Mouse (Mus musculus) E14TG2a.4 (cell line): ENCODE measurements around the gene Man1c1.

ENCODE experiments used
- H3K27me3 ChIP-seq: 2 replicates; pipeline ENCODE4 v1.6.1; 2014; ENCODE audit warnings: low read length, control low read depth; ENCODE audit not compliant: insufficient read depth
- H3K36me3 ChIP-seq: 2 replicates; pipeline ENCODE4 v1.6.1; 2014; ENCODE audit warnings: low read length, control low read depth; ENCODE audit not compliant: insufficient read depth
- H3K4me1 ChIP-seq: replicated peaks from 2 replicates; pipeline ENCODE4 v1.6.1; 2014; ENCODE audit warnings: low read depth, low read length, control low read depth
- H3K4me3 ChIP-seq: replicated peaks from 2 replicates; pipeline ENCODE4 v1.5.1; 2014; ENCODE audit warnings: mild to moderate bottlenecking, low read length
- H3K9me3 ChIP-seq: 2 replicates; pipeline ENCODE4 v1.6.1; 2014; ENCODE audit warnings: low read length, control low read depth
- CTCF ChIP-seq: conservative IDR thresholded peaks from 2 replicates; pipeline ENCODE4 v1.5.1; 2014; ENCODE audit warnings: low read length
- NANOG ChIP-seq: IDR thresholded peaks from 2 replicates; pipeline ENCODE4 v1.6.1; 2014; ENCODE audit warnings: borderline replicate concordance, low read length, mixed read lengths
- POU5F1 ChIP-seq: IDR thresholded peaks from 2 replicates; pipeline ENCODE4 v1.6.1; 2014; ENCODE audit warnings: low read length, borderline replicate concordance

Man1c1 gene

GRCm38 (mm10) chr4:134572449-134573300 is 131.4 kb downstream of the Man1c1 start:
- no peaks in the 10 kb centered on the region for H3K36me3 ChIP-seq
- no peak overlapping the region for H3K4me3 ChIP-seq
- H3K27me3 ChIP-seq, result peaks cover 12% of the 10 kb centered on the region
- TF ChIP-seq CTCF (no peak), NANOG (no peak), POU5F1 (no peak)
- peaks cover 28% of the 10 kb centered on the region for H3K4me1 ChIP-seq
- H3K9me3 ChIP-seq, result peaks cover 6% of the 10 kb centered on the region

GRCm38 (mm10) chr4:134570704-134571451 is 133.2 kb downstream of the Man1c1 start:
- TF ChIP-seq CTCF, result no peak
- TF ChIP-seq NANOG, result no peak
- TF ChIP-seq POU5F1, result no peak
- peaks cover 16% of the 10 kb centered on the region for H3K27me3 ChIP-seq
- peaks cover 6% of the 10 kb centered on the region for H3K9me3 ChIP-seq
- H3K4me3 ChIP-seq, result no peak overlapping the region
- peaks cover 42% of the 10 kb centered on the region for H3K4me1 ChIP-seq
- no peaks in the 10 kb centered on the region for H3K36me3 ChIP-seq

DNA sequence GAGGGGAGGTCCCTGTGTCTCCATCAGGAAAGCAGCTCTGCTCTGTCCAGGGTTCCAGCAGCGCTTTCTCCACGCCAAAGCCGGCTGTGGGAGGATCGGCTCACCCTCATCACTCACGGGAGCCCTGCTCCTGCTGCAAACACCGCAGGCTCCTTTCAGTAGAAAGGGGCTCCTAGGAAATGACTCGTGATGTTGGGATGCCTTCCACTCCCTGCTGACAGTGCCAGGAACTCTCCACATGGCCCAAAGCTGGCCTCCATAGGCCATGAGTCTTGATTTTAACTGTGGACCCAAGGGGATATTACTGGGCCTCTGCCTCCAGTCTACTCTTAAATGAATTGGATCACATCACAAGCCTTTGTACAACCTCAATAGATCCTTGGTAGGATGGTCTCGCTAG is 134.3 kb downstream of the Man1c1 start:
- Histone ChIP-seq H3K4me3 (no peak overlapping the region), H3K36me3 (peaks cover 4% of the 10 kb centered on the region; the same call in 1 of the 2 replicates), H3K27me3 (peaks cover 16% of the 10 kb centered on the region), H3K4me1 (peaks cover 48% of the 10 kb centered on the region), H3K9me3 (peaks cover 10% of the 10 kb centered on the region)
- TF ChIP-seq POU5F1 (no peak), NANOG (no peak), CTCF (no peak)

- Histone ChIP-seq H3K36me3 (peaks cover 9% of the 10 kb centered on the region; the same call in 1 of the 2 replicates), H3K4me1 (peaks cover 52% of the 10 kb centered on the region), H3K9me3 (peaks cover 11% of the 10 kb centered on the region), H3K27me3 (peaks cover 16% of the 10 kb centered on the region), H3K4me3 (no peak overlapping the region)
- TF ChIP-seq CTCF, result peak; percentile 83
- TF ChIP-seq NANOG, result no peak
Observed at GRCm38 (mm10) chr4:134569205-134569604, 134.9 kb downstream of the Man1c1 start.

DNA sequence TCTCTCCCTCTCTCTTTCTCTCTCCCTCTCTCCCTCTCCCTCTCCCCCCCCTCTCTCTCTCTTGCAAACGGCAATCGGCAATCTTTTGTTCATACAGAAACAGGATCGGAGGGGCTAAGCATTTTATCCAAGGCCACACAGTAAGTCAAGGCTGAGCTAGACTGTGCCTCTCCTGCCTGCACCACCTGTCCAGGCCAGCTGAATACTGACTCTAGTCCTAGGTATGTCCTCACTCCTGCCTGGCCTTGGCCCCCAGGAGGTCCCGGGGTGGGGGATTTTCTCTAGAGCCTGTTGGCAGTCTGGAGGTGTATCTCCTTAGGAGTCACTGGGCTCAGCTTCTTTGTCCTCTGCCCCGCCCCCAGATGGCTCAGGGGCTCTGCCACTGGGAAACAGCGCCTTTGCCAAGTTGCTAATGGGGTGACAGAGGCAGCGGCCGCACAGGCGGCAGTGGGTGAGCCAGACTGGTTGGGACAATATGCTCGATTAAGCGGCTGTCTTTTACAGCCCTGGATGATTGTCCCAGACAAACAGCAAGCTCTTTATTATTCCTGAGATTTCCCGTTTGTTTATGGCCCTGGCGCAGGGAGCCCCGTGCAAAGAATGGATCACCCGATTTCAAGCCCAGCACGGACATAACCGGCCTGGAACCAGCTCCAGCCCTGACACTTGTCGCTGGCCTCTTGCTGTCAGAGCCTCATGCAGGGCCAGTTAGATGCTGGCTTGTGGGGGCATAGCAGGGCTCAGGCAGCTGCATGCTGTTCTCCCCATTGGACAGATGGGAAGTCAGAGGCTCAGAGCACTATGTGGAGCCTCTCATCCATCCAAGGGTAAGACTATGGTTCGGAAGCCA is 136.5 kb downstream of the Man1c1 start:
- H3K4me1 ChIP-seq, result peaks cover 52% of the 10 kb centered on the region
- TF ChIP-seq NANOG, result no peak
- TF ChIP-seq CTCF, result no peak
- no peak for TF ChIP-seq POU5F1
- peaks cover 6% of the 10 kb centered on the region for H3K9me3 ChIP-seq
- H3K27me3 ChIP-seq, result peaks cover 16% of the 10 kb centered on the region
- H3K4me3 ChIP-seq, result 0 out of 2 replicates have a peak overlapping the region, but pooled peaks have one; percentile 26
- H3K36me3 ChIP-seq, result peaks cover 9% of the 10 kb centered on the region; the same call in 1 of the 2 replicates

DNA sequence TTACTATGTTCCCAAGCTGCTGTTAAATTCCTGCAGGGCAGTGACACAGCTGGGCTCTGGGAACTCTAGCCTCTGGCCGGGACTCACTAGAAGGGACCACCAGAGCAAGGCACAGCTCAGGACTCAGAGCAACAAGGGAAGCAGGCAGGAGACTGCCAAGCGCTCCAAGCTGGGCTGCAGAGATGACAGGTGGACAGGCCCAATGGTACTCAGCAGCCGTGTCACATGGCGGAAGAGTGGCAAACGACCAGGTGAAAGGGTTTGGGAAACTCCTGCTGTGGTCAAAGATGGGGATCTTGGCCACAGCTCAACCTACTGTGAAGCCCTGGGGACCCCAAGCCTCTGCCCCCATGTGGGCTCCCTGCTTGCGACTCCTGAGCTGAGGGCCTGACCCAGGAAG is 140.0 kb downstream of the Man1c1 start:
- Histone ChIP-seq H3K36me3 (peaks cover 9% of the 10 kb centered on the region; the same call in 1 of the 2 replicates), H3K4me1 (peaks cover 39% of the 10 kb centered on the region), H3K9me3 (peaks cover 6% of the 10 kb centered on the region), H3K27me3 (peaks cover 16% of the 10 kb centered on the region), H3K4me3 (no peak overlapping the region)
- no peak for TF ChIP-seq CTCF
- TF ChIP-seq NANOG, result no peak
- TF ChIP-seq POU5F1, result no peak

DNA sequence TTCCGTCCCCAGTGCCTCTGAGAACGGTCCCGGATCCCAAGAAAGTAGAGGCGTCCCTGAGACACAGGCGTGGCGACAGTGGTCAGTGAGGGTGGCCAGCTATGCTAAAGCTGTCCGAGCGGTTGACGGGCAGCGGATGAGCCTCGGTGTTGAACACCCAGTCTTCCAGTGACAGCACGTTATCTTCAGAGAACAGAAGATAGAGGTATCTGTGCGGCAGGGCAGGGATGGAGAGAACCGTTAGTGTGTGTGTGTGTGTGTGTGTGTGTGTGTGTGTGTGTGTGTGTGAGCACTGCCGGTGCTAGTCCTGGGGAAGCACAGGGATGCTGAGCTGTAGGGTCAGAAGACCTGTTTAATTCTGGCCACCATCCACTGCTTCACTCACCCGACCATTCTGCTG is 140.5 kb downstream of the Man1c1 start:
- Histone ChIP-seq H3K36me3 (peaks cover 9% of the 10 kb centered on the region; the same call in 1 of the 2 replicates), H3K4me3 (no peak overlapping the region), H3K4me1 (peaks cover 38% of the 10 kb centered on the region), H3K9me3 (peaks cover 6% of the 10 kb centered on the region), H3K27me3 (peaks cover 13% of the 10 kb centered on the region)
- TF ChIP-seq CTCF (no peak), NANOG (no peak), POU5F1 (no peak)

- peaks cover 6% of the 10 kb centered on the region for H3K9me3 ChIP-seq
- peaks cover 33% of the 10 kb centered on the region for H3K4me1 ChIP-seq
- peaks cover 9% of the 10 kb centered on the region; the same call in 1 of the 2 replicates for H3K36me3 ChIP-seq
- H3K27me3 ChIP-seq, result no peaks in the 10 kb centered on the region
- H3K4me3 ChIP-seq, result no peak overlapping the region
- TF ChIP-seq NANOG (no peak), POU5F1 (no peak), CTCF (no peak)
Observed at GRCm38 (mm10) chr4:134562014-134562413, 142.1 kb downstream of the Man1c1 start.
